Mouse (Mus musculus): ENCODE measurements around the gene Clec3a. TPM values are rescaled to one million over a fixed set of nuclear protein-coding genes. Genes with fewer than 3 reads are reported as not detected.

Gene Clec3a
- polyA plus RNA-seq, 1 experiment from 2014 or later, result not detected

DNA sequence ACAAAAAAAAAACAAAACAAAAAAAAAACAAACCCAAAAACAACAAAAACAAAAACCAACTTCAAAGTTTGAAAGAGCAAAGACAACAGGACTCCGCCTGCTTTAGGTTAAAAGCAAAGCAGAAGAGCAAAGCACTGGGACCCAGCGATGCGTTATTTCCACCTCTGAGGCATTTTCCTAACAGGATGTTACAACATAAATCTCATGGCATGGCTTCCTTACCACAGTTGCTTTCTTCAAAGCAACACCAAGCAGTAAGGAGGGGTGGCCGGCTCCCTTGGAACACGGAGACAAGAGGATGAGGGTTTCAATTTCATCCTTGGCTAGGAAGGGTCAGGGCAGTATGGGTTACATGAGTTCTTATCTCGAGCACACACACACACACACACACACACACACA lies 1.0 kb downstream of the Clec3a start:
- no peak for ATAC-seq (ENCODE audit: extremely low read depth, insufficient number of reproducible peaks, low FRiP score, low TSS enrichment)
- 74% methylated on average over 6 of the region's 6 CpGs for WGBS
- no peaks in the 10 kb centered on the region for H3K9me3 ChIP-seq

DNA sequence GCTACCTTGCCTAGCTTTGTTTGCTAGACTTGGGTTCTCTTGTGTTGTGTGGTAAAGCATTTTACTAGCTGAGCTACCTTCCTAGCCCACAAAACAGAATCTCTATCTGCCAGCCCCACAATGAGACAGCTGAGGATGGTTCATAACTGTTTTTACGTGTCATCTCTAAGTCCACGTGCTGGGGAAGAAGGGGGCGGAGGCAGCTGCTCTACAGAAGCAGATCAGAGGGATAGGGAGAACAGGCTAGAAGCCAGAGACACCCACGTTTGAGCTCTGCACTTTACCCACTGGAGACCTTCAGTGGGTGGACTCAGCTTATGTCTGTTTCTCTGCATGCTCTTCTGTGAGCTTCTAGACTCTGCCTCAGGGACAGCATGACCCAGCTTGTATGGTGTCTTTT lies 3.7 kb downstream of the Clec3a start:
- no peaks in the 10 kb centered on the region for H3K4me1 ChIP-seq
- no peaks in the 10 kb centered on the region for H3K36me3 ChIP-seq
- no peak for ATAC-seq (ENCODE audit: extremely low read depth, insufficient number of reproducible peaks, low FRiP score, low TSS enrichment)
- 61% methylated on average over 4 of the region's 4 CpGs for WGBS
- H3K27me3 ChIP-seq (replicated peaks), result no peaks in the 10 kb centered on the region
- H3K9ac ChIP-seq, result no peak overlapping the region
- H3K4me3 ChIP-seq, result no peak overlapping the region
- no peaks in the 10 kb centered on the region for H3K9me3 ChIP-seq
- H3K4me2 ChIP-seq, result no peak overlapping the region
- H3K27ac ChIP-seq (replicated peaks), result no peak overlapping the region

More for the DNA sequence above, 1.0 kb downstream of the Clec3a start:
- Histone ChIP-seq H3K27me3 (replicated peaks) (no peaks in the 10 kb centered on the region), H3K9ac (no peak overlapping the region), H3K36me3 (no peaks in the 10 kb centered on the region), H3K4me1 (no peaks in the 10 kb centered on the region), H3K4me3 (no peak overlapping the region), H3K4me2 (no peak overlapping the region), H3K27ac (replicated peaks) (no peak overlapping the region)

DNA sequence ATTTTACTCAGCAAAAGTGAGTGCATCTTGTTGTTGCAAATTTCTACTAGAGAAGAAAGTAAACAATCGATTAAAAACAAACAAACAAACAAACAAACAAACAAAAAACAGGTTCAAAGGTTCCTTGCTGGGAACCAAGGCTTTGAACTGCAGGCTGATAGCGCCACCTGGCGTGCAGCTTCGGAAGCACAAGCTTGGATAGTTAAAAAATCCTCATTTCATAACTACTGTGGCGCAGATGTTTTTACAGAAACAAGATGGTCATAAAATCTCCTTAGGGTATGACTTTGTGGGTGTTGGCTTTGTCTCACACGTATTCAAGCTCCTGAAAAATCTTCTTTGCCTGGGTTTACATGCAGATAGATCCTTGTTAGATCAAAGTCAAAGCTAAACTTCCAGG lies 20.4 kb downstream of the Clec3a start:
- 14% methylated on average over 6 of the region's 6 CpGs for WGBS
- H3K9me3 ChIP-seq, result no peaks in the 10 kb centered on the region

DNA sequence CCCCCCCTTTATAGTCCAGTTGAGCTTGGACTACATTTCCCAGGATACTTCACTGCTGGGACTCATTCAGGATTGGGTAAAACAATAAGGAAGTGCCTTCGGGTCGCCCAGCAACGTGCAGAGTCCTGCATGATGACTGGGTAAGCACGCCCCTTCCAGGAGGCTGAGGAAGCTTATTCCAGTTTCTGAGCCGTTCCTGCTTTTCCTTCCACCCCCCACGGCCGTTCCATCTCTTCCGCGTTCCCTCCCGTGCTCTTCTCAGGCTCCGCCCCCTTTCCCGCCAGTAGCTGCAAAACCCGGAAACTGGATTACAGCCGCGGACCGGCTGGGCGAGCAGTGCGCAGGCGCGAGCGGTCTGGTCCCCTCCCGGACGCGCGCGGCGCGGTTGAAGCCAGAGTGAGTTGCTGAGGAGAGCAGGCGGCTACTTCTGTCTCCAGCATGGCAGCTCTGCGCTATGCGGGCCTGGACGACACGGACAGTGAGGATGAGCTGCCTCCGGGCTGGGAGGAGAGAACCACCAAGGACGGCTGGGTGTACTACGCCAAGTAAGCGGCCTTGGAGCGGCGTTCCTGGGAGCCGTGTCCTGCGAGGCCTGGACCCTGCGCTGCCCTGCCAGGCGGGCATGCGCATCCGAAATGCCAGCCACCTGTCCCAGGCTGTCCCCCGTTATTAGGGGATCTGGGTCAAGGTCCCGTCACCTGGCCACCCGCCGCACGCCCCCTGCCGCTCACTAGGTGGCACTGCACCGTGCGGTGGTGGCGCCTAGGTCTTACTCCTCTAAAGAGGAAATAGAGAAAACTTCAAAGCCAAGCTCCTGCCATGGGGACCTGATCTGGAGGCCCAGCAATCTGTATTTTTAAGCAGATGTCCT lies 21.7 kb downstream of the Clec3a start, which contains the start of gene Wwox:
Gene Wwox (plus strand): TSS at position 322 of the 871 bp plus-strand sequence.
- Histone ChIP-seq H3K4me1 (peaks cover 12% of the 10 kb centered on the region), H3K4me2 (peak within 1 kb of the TSS; percentile 88), H3K27me3 (replicated peaks) (no peaks in the 10 kb centered on the region), H3K4me3 (peak within 1 kb of the TSS; percentile 79), H3K36me3 (no peaks in the 10 kb centered on the region), H3K9ac (peak within 1 kb of the TSS; percentile 87), H3K9me3 (no peaks in the 10 kb centered on the region), H3K27ac (replicated peaks) (peak within 1 kb of the TSS; percentile 78)
- under 1% methylated on average over 54 of the region's 54 CpGs for WGBS
- ATAC-seq (ENCODE audit: extremely low read depth, insufficient number of reproducible peaks, low FRiP score, low TSS enrichment), result peak; percentile 93

More for the DNA sequence above, 20.4 kb downstream of the Clec3a start:
- H3K9ac ChIP-seq, result no peak overlapping the region
- peaks cover 12% of the 10 kb centered on the region for H3K4me1 ChIP-seq
- no peak overlapping the region for H3K4me3 ChIP-seq
- ATAC-seq (ENCODE audit: extremely low read depth, insufficient number of reproducible peaks, low FRiP score, low TSS enrichment), result no peak
- no peaks in the 10 kb centered on the region for H3K27me3 ChIP-seq (replicated peaks)
- no peak overlapping the region for H3K27ac ChIP-seq (replicated peaks)
- no peak overlapping the region for H3K4me2 ChIP-seq
- H3K36me3 ChIP-seq, result no peaks in the 10 kb centered on the region

DNA sequence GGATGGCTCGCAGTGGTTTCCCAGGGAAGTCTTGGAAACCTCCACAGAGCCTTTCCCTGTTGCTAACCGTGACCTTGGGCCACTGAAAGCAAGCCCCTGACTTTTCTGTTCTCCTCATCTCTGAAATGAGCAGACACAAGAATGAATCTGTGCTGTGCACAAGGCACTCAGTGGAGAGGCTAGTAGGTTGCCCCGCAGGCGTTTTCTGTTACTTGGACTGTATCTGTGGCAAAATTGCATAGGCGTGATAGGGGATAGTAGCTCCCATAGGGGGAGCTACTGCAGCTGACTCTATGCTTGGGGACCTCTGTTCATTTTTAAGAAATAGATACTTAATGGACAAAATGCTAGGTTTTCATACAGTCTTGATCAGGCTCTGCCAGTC lies 22.3 kb downstream of the Clec3a start:
- Histone ChIP-seq H3K4me3 (peak overlapping the region; percentile 79), H3K27me3 (replicated peaks) (no peaks in the 10 kb centered on the region), H3K4me2 (peak overlapping the region; percentile 88), H3K36me3 (0 out of 2 replicates have a peak, but pooled peaks cover 5% of the 10 kb centered on the region), H3K9me3 (no peaks in the 10 kb centered on the region), H3K9ac (peak overlapping the region; percentile 87), H3K4me1 (peaks cover 12% of the 10 kb centered on the region), H3K27ac (replicated peaks) (peak overlapping the region; percentile 78)
- no peak for ATAC-seq (ENCODE audit: extremely low read depth, insufficient number of reproducible peaks, low FRiP score, low TSS enrichment)
- WGBS, result 20% methylated on average over 5 of the region's 5 CpGs

DNA sequence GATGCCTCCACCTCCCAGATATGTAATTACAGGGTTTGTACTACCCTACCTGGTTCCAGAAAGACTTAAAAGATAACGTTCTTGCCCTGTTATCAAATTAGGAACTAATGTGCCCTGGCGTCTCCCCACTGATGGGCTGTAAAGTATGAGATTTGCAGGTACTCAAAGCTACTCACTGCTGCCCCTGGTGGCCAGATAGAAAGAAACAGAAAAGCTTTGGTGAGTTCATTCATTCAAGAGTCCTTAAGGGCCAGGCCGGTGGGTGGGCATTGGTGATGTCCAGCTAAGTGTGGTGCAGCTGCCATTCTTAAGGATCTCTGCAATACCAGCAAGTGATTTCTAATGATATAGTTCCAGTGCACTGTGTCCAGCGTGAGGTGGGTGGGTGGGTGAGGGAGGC lies 23.7 kb downstream of the Clec3a start:
- no peak for ATAC-seq (ENCODE audit: extremely low read depth, insufficient number of reproducible peaks, low FRiP score, low TSS enrichment)
- WGBS, result 73% methylated on average over 4 of the region's 4 CpGs
- no peaks in the 10 kb centered on the region for H3K27me3 ChIP-seq (replicated peaks)
- H3K27ac ChIP-seq (replicated peaks), result no peak overlapping the region
- no peak overlapping the region for H3K9ac ChIP-seq
- H3K4me3 ChIP-seq, result no peak overlapping the region
- H3K4me1 ChIP-seq, result peaks cover 12% of the 10 kb centered on the region
- H3K9me3 ChIP-seq, result no peaks in the 10 kb centered on the region
- peaks cover 16% of the 10 kb centered on the region; the same call in 1 of the 2 replicates for H3K36me3 ChIP-seq
- no peak overlapping the region for H3K4me2 ChIP-seq

DNA sequence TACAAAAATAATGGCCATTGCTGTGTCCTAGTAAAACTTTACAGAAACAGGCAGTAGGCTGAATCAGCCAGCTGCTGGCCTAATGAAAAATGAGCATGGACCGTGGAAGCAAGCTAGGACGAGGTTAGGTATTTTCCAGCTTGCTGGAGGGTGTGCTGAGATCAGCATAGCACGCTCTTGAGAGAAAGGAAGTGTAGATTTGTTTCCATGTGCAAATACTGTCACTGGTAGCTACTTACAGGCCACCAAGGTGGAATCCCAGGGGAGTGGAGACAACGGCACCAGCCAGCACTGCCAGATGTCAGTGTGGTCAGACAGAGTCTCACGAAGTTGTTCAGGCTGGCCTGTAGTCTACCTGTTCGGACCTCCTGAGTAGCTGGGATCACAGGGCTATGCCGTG lies 29.0 kb downstream of the Clec3a start:
- H3K4me3 ChIP-seq, result no peak overlapping the region
- 76% methylated on average over 7 of the region's 7 CpGs for WGBS
- no peak for ATAC-seq (ENCODE audit: extremely low read depth, insufficient number of reproducible peaks, low FRiP score, low TSS enrichment)

DNA sequence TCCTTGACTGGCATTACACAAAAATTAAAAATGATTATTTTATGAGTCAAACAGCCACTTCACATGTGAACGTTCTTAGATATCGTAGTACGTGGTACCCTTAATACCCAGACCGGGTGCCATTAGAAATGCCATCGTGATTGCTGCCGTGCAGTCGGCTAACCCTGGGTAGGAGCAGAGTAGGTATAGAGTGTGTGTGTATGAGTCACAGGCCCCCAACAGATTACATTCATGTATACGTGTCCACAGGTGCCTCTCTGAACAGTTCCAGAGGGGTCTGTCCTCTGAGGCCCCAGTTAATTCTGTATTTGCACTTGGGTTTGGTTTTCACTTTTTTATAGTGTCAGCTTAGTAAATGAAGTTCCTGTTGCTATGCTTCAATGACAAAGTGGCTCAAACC lies 34.4 kb downstream of the Clec3a start:
- no peaks in the 10 kb centered on the region for H3K9me3 ChIP-seq
- no peak overlapping the region for H3K4me2 ChIP-seq
- H3K27me3 ChIP-seq (replicated peaks), result no peaks in the 10 kb centered on the region
- H3K36me3 ChIP-seq, result peaks cover 17% of the 10 kb centered on the region
- no peak overlapping the region for H3K27ac ChIP-seq (replicated peaks)
- no peak overlapping the region for H3K9ac ChIP-seq
- no peak overlapping the region for H3K4me3 ChIP-seq
- ATAC-seq (ENCODE audit: extremely low read depth, insufficient number of reproducible peaks, low FRiP score, low TSS enrichment), result no peak
- 79% methylated on average over 8 of the region's 8 CpGs for WGBS
- H3K4me1 ChIP-seq, result peaks cover 37% of the 10 kb centered on the region

More for the DNA sequence above, 29.0 kb downstream of the Clec3a start:
- Histone ChIP-seq H3K4me2 (no peak overlapping the region), H3K9ac (no peak overlapping the region), H3K27ac (replicated peaks) (no peak overlapping the region), H3K36me3 (peaks cover 32% of the 10 kb centered on the region), H3K9me3 (no peaks in the 10 kb centered on the region), H3K4me1 (peaks cover 19% of the 10 kb centered on the region), H3K27me3 (replicated peaks) (no peaks in the 10 kb centered on the region)

DNA sequence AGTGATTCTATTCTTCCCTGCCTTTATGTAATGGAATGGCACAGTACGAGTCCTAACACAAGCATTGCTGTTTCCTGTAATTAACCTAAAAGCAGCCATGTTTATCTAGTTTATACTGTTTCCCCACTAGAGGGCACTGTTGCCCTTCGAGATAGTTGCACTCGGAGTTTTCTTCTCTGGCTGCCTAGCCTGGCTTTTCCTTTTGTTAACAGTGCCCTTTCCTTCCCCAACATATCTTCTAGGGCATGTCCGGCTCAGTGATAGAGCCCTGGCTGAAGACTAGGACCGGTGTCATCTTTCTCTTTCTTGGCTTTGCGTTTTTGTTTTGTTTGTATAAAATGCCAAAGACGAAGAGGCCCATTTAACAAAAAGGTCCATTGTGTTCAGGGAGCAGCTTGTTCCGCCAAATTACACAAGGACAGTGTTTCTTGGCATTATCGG lies 34.9 kb downstream of the Clec3a start:
- H3K9me3 ChIP-seq, result no peaks in the 10 kb centered on the region
- no peak for ATAC-seq (ENCODE audit: extremely low read depth, insufficient number of reproducible peaks, low FRiP score, low TSS enrichment)
- peaks cover 16% of the 10 kb centered on the region for H3K36me3 ChIP-seq
- H3K27me3 ChIP-seq (replicated peaks), result no peaks in the 10 kb centered on the region
- H3K4me1 ChIP-seq, result peaks cover 41% of the 10 kb centered on the region
- no peak overlapping the region for H3K4me3 ChIP-seq
- H3K27ac ChIP-seq (replicated peaks), result no peak overlapping the region
- 17% methylated on average over 9 of the region's 9 CpGs for WGBS
- H3K9ac ChIP-seq, result 0 out of 2 replicates have a peak overlapping the region, but pooled peaks have one; percentile 47
- H3K4me2 ChIP-seq, result peak overlapping the region; percentile 47

DNA sequence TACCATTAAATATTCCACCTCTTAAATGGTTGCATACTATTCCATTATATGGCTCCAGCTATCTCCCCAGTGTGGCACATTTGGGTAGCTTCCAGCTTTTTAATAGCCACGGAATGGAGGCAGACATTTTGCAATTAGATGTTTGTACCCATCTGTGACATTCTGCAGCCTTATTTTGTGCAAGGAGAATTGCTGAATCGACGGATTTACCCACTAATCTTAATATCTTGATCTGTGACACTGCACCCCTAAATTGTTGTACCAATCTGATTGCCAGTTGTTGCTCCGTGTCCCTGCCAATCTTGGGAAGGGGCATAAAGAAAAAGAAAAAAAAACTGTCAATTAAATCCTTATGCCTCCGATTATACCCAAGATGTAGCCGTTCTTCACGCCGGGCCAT lies 37.4 kb downstream of the Clec3a start:
- Histone ChIP-seq H3K9me3 (no peaks in the 10 kb centered on the region), H3K9ac (no peak overlapping the region), H3K36me3 (no peaks in the 10 kb centered on the region), H3K4me1 (peaks cover 33% of the 10 kb centered on the region), H3K27me3 (replicated peaks) (no peaks in the 10 kb centered on the region), H3K4me3 (no peak overlapping the region), H3K27ac (replicated peaks) (peak overlapping the region; percentile 87; the same call in 1 of the 2 replicates), H3K4me2 (no peak overlapping the region; the same call in 1 of the 2 replicates)
- ATAC-seq (ENCODE audit: extremely low read depth, insufficient number of reproducible peaks, low FRiP score, low TSS enrichment), result no peak
- 86% methylated on average over 8 of the region's 8 CpGs for WGBS

DNA sequence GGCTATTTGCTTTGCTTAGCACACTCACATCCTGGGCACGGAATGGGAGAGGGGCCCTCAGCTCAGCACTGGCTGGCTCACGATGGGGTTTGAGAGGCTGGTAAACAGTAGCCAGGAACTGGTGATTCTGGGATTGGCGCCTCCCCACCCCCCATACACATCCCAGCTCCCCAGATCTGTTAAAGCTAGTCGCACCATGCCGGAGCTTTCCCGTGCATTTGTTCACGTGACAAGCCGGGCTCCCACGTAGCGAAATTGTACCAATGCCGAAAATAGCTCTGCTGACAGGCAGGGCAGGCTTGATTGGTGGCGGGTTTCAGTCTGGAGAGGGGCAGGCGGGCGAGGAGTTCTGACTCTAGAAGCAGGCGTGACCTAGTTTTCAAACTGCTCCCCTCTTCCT lies 38.1 kb downstream of the Clec3a start:
- H3K4me3 ChIP-seq, result peak overlapping the region; percentile 40
- no peaks in the 10 kb centered on the region for H3K9me3 ChIP-seq
- peak overlapping the region; percentile 77 for H3K9ac ChIP-seq

More for the DNA sequence above, 38.1 kb downstream of the Clec3a start:
- H3K4me1 ChIP-seq, result peaks cover 33% of the 10 kb centered on the region
- no peaks in the 10 kb centered on the region for H3K27me3 ChIP-seq (replicated peaks)
- peak; percentile 48; the same call in 1 of the 2 replicates for ATAC-seq (ENCODE audit: extremely low read depth, insufficient number of reproducible peaks, low FRiP score, low TSS enrichment)
- H3K4me2 ChIP-seq, result peak overlapping the region; percentile 64
- peak overlapping the region; percentile 87 for H3K27ac ChIP-seq (replicated peaks)
- no peaks in the 10 kb centered on the region for H3K36me3 ChIP-seq
- 34% methylated on average over 15 of the region's 15 CpGs for WGBS

All from heart, embryonic 13.5 days (tissue).